Mouse (Mus musculus): ENCODE data around the gene Kcnt1.

DNA sequence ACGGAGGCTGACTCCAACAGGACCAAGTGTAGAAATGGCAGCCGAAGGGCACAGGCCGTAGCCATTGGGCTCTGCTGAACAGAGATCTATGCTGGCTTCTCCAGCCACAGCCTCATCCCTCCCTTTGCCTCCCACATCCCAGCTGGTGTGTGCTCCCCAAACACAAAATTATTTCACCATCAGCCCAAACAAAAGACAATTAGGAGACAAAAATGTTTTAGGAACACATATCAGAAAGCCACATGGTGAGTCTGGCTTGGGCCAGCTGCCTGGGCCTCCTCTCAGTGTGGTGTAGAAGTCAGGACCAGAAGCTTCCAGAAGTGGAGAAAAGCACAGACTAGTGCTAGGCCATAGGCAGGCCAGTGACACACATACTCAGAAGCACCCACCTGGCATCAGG is 19.4 kb upstream of the Kcnt1 start:
- TF ChIP-seq CTCF (IDR thresholded peaks at IDR 0.05; ENCODE audit: low read depth) = no peak
- no peak for TF ChIP-seq EP300 (IDR thresholded peaks at IDR 0.05; ENCODE audit: low read depth)
